Mouse (Mus musculus) Patski (cell line): ENCODE measurements around the gene Adgrb2. TPM values are rescaled to one million over a fixed set of nuclear protein-coding genes. Genes with fewer than 3 reads are reported as not detected.

Experiments used
- ATAC-seq: fragments of 100-300 bp; one replicate; pipeline ENCODE4 v1.8.0; 2021
- CTCF ChIA-PET: fragments of 350-600 bp; sonication (Branson Sonifier 250); formaldehyde crosslinking; loops from one replicate; lab custom pipeline; 2022; ENCODE audit warnings: inconsistent platforms; lab: Charles Lee
- POLR2A ChIA-PET: fragments of 350-600 bp; sonication (Branson Sonifier 250); formaldehyde crosslinking; loops from one replicate; lab custom pipeline; 2022; ENCODE audit warnings: antibody characterized with exemption, inconsistent platforms; lab: Charles Lee
- DNase-seq: peaks from one replicate; pipeline ENCODE4 v3.0.0-alpha.2; 2011; ENCODE audit warnings: low read depth, low spot score
- H3K27me3 ChIP-seq: fragments of 371-371 bp; one replicate; pipeline ENCODE4 v1.5.1; 2021
- CTCF ChIP-seq: fragments of 100-300 bp; IDR thresholded peaks from one replicate; pipeline ENCODE4 v1.5.1; 2021
- in situ Hi-C: fragments of 300-500 bp; cut with MboI; formaldehyde crosslinking; loops from 3 replicates; pipeline ENCODE4 v1.11.1; 2018; ENCODE audit warnings: low pct_unique_long_range_greater_than_20kb, mixed read lengths
- polyA plus RNA-seq: library from polyadenylated mRNA; unstranded; gene quantifications from one replicate; pipeline ENCODE4 v1.2.3, GENCODE M21; 2021

The Adgrb2 gene
- polyA plus RNA-seq, 1 experiment from 2014 or later, result 3.4 TPM

- ATAC-seq, result no peak
- no peaks in the 10 kb centered on the region for H3K27me3 ChIP-seq
- ChIA-PET POLR2A (no interaction called here), CTCF (no interaction called here)
- DNase-seq, result no peak
- no peak for TF ChIP-seq CTCF
- in situ Hi-C loops, result no loop called here
Observed at GRCm38 (mm10) chr4:130031146-130031545, 46.5 kb downstream of the Adgrb2 start.

- CTCF ChIA-PET, result interaction anchor here (1.0 kb wide), 1 partner anchor 54 kb away, joined by 3 read pairs; no protein-coding TSS in a partner anchor
- no peak for TF ChIP-seq CTCF
- ATAC-seq (no peak), DNase-seq (no peak)
- no peaks in the 10 kb centered on the region for H3K27me3 ChIP-seq
- in situ Hi-C loops, result no loop called here
- POLR2A ChIA-PET, result no interaction called here
Observed at GRCm38 (mm10) chr4:130033496-130033895, 48.8 kb downstream of the Adgrb2 start.

- CTCF ChIA-PET, result interaction anchor here (1.1 to 2.4 kb wide), 5 partner anchors 15 to 80 kb away, joined by 3 to 29 read pairs (median 4); no protein-coding TSS in a partner anchor
- in situ Hi-C loops, result loop anchor here (5.0 kb wide), 2 partner anchors 41 to 151 kb away; no protein-coding TSS in a partner anchor
- no peaks in the 10 kb centered on the region for H3K27me3 ChIP-seq
- TF ChIP-seq CTCF, result no peak
- POLR2A ChIA-PET, result interaction anchor here (1.3 kb wide), 1 partner anchor 17 kb away, joined by 3 read pairs; no protein-coding TSS in a partner anchor
- ATAC-seq (no peak), DNase-seq (no peak)
Observed at GRCm38 (mm10) chr4:130036112-130036511, 51.4 kb downstream of the Adgrb2 start.

- no peaks in the 10 kb centered on the region for H3K27me3 ChIP-seq
- in situ Hi-C loops, result loop anchor here (5.0 kb wide), 2 partner anchors 41 to 151 kb away; no protein-coding TSS in a partner anchor
- ATAC-seq (peak; percentile 95), DNase-seq (peak; percentile 91)
- no peak for TF ChIP-seq CTCF
- POLR2A ChIA-PET, result interaction anchor here (0.7 to 1.3 kb wide), 2 partner anchors 16 to 127 kb away, joined by 3 read pairs; no protein-coding TSS in a partner anchor
- CTCF ChIA-PET, result interaction anchor here (0.8 to 2.4 kb wide), 6 partner anchors 15 to 81 kb away, joined by 3 to 29 read pairs (median 4); no protein-coding TSS in a partner anchor
Observed at GRCm38 (mm10) chr4:130036573-130037401, 52.1 kb downstream of the Adgrb2 start.

- no peak for ATAC-seq
- no peak for TF ChIP-seq CTCF
- ChIA-PET CTCF (no interaction called here), POLR2A (no interaction called here)
- in situ Hi-C loops, result loop anchor here (5.0 kb wide), 2 partner anchors 38 to 148 kb away; no protein-coding TSS in a partner anchor
- no peaks in the 10 kb centered on the region for H3K27me3 ChIP-seq
- no peak for DNase-seq
Observed at GRCm38 (mm10) chr4:130039351-130039750, 54.7 kb downstream of the Adgrb2 start.

GRCm38 (mm10) chr4:130041076-130041475, 56.4 kb downstream of the Adgrb2 start:
- ATAC-seq (no peak), DNase-seq (no peak)
- ChIA-PET CTCF (no interaction called here), POLR2A (no interaction called here)
- in situ Hi-C loops, result no loop called here
- TF ChIP-seq CTCF, result no peak
- no peaks in the 10 kb centered on the region for H3K27me3 ChIP-seq

- in situ Hi-C loops, result no loop called here
- no peak for DNase-seq
- POLR2A ChIA-PET, result no interaction called here
- H3K27me3 ChIP-seq, result no peaks in the 10 kb centered on the region
- TF ChIP-seq CTCF, result no peak
- CTCF ChIA-PET, result no interaction called here
- ATAC-seq, result no peak
Observed at GRCm38 (mm10) chr4:130044211-130044610, 59.5 kb downstream of the Adgrb2 start.

GRCm38 (mm10) chr4:130045609-130046008, 60.9 kb downstream of the Adgrb2 start:
- ATAC-seq, result no peak
- POLR2A ChIA-PET, result no interaction called here
- H3K27me3 ChIP-seq, result no peaks in the 10 kb centered on the region
- no peak for DNase-seq
- TF ChIP-seq CTCF, result no peak
- in situ Hi-C loops, result no loop called here
- CTCF ChIA-PET, result no interaction called here

- ChIA-PET POLR2A (interaction anchor here (0.6 to 0.7 kb wide), 2 partner anchors 120 to 581 kb away, joined by 3 to 7 read pairs; no protein-coding TSS in a partner anchor), CTCF (no interaction called here)
- TF ChIP-seq CTCF, result no peak
- ATAC-seq (no peak), DNase-seq (no peak)
- H3K27me3 ChIP-seq, result no peaks in the 10 kb centered on the region
- in situ Hi-C loops, result no loop called here
Observed at GRCm38 (mm10) chr4:130047331-130048202, 62.9 kb downstream of the Adgrb2 start, which contains the start of gene Col16a1. Gene Col16a1 (plus strand): TSS chr4:130047840.

GRCm38 (mm10) chr4:130048203-130048479, 63.5 kb downstream of the Adgrb2 start:
- POLR2A ChIA-PET, result interaction anchor here (0.7 kb wide), 1 partner anchor 581 kb away, joined by 3 read pairs; no protein-coding TSS in a partner anchor
- no peaks in the 10 kb centered on the region for H3K27me3 ChIP-seq
- DNase-seq (no peak), ATAC-seq (no peak)
- in situ Hi-C loops, result no loop called here
- CTCF ChIA-PET, result no interaction called here
- no peak for TF ChIP-seq CTCF
